12 mouse cellular contexts compared by ENCODE assay signal in the genomic region with DNA sequence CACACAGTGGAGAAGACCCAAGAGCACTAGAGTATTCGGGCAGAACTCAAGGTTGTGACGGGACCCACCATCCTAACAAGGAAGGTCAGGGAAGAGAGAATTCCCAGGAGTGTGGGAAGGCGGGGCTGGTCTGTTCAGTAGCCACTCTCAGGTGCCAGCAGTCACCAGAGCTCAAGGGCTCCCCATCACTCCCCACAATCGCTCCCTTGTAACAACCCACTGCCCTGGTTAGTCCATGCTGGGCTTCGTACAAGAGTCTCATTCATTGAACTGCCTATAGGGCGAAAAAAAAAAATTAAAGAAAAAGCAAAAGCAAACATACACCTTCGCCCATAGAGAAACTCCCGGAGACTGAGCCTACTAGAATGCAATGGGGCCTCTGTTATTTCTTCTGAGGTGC. TPM values are rescaled to one million over a fixed set of nuclear protein-coding genes. Genes with fewer than 3 reads are reported as not detected.
DNase-seq lines count a peak whose midpoint lies in the region; ATAC-seq and TF ChIP-seq lines count a peak whose summit lies in the region.
"Had no signal": no experiment of that assay in that cellular context is flagged by ENCODE, and none has a peak within 500 bp of the region (broad histone marks: within the 10 kb centered on the region; RNA-seq: fewer than 3 reads in every experiment).

No protein-coding gene starts in this region.

- no peaks in the 10 kb centered on the region for H3K27me3 ChIP-seq in heart, embryonic 16.5 days (ENCODE audit: control insufficient read depth, insufficient read depth, low read length)
- H3K27me3 ChIP-seq in liver, adult 2 months (ENCODE audit: control insufficient read depth, insufficient read depth, low read length), result no peaks in the 10 kb centered on the region
- peaks cover 26% of the 10 kb centered on the region for H3K27me3 ChIP-seq in liver, embryonic 12.5 days (replicated peaks)
- H3K27me3 ChIP-seq in embryonic facial prominence, embryonic 14.5 days (replicated peaks; ENCODE audit: control insufficient read depth, insufficient read depth, low read length), result no peaks in the 10 kb centered on the region
- no peaks in the 10 kb centered on the region for H3K27me3 ChIP-seq in limb, embryonic 15.5 days

- no peak for TF ChIP-seq POLR2A in liver, adult 2 months (IDR thresholded peaks at IDR 0.05; ENCODE audit: extremely low read depth, insufficient read depth, low read length)

- H3K4me2 ChIP-seq in heart, embryonic 16.5 days (ENCODE audit: low read depth, low read length), result no peak overlapping the region
- H3K4me2 ChIP-seq in liver, embryonic 12.5 days, result no peak overlapping the region
- no peak overlapping the region for H3K4me2 ChIP-seq in embryonic facial prominence, embryonic 14.5 days (ENCODE audit: low read depth, low read length)
- H3K4me2 ChIP-seq in limb, embryonic 15.5 days, result no peak overlapping the region
- H3K4me2 ChIP-seq: hindbrain, embryonic 14.5 days had no signal

- TF ChIP-seq CTCF in liver, adult 2 months (IDR thresholded peaks at IDR 0.05; ENCODE audit: low read depth, low read length), result no peak

- peaks cover 12% of the 10 kb centered on the region for H3K4me1 ChIP-seq in heart, embryonic 16.5 days (ENCODE audit: control insufficient read depth, insufficient read depth, low read length)
- no peaks in the 10 kb centered on the region for H3K4me1 ChIP-seq in liver, adult 2 months (ENCODE audit: control insufficient read depth, insufficient read depth, low read length)
- 0 out of 2 replicates have a peak, but pooled peaks cover 4% of the 10 kb centered on the region for H3K4me1 ChIP-seq in liver, embryonic 12.5 days
- H3K4me1 ChIP-seq in embryonic facial prominence, embryonic 14.5 days (ENCODE audit: control insufficient read depth, insufficient read depth, low read length), result no peaks in the 10 kb centered on the region
- H3K4me1 ChIP-seq in limb, embryonic 15.5 days, result peaks cover 24% of the 10 kb centered on the region; the same call in 1 of the 2 replicates

- no peak for ATAC-seq in heart, embryonic 16.5 days (replicated peaks; ENCODE audit: extremely low read depth, insufficient read depth, low FRiP score)
- no peak for ATAC-seq in liver, embryonic 12.5 days
- ATAC-seq in embryonic facial prominence, embryonic 14.5 days (ENCODE audit: low read depth), result peak; percentile 21; the same call in 1 of the 2 replicates
- ATAC-seq in limb, embryonic 15.5 days (ENCODE audit: insufficient number of reproducible peaks, low FRiP score, low TSS enrichment, low read depth), result 0 out of 2 replicates have a peak, but pooled peaks have one; percentile 17

- peak overlapping the region; percentile 64 for H3K27ac ChIP-seq in heart, embryonic 16.5 days (ENCODE audit: low read length)
- H3K27ac ChIP-seq in liver, adult 2 months (replicated peaks; ENCODE audit: insufficient read depth, low read depth, low read length), result peak overlapping the region; percentile 44; the same call in 1 of the 2 replicates
- H3K27ac ChIP-seq in liver, embryonic 12.5 days, result no peak overlapping the region
- H3K27ac ChIP-seq in embryonic facial prominence, embryonic 14.5 days (replicated peaks; ENCODE audit: low read depth, low read length), result peak overlapping the region; percentile 81
- peak overlapping the region; percentile 80 for H3K27ac ChIP-seq in limb, embryonic 15.5 days
- H3K27ac ChIP-seq: hindbrain, embryonic 14.5 days had no signal

- no peaks in the 10 kb centered on the region for H3K36me3 ChIP-seq in heart, embryonic 16.5 days (ENCODE audit: control insufficient read depth, insufficient read depth)
- H3K36me3 ChIP-seq in liver, adult 2 months (ENCODE audit: control insufficient read depth, insufficient read depth, low read length), result no peaks in the 10 kb centered on the region
- no peaks in the 10 kb centered on the region for H3K36me3 ChIP-seq in liver, embryonic 12.5 days
- no peaks in the 10 kb centered on the region for H3K36me3 ChIP-seq in embryonic facial prominence, embryonic 14.5 days (ENCODE audit: control insufficient read depth, insufficient read depth, low read length)
- H3K36me3 ChIP-seq in limb, embryonic 15.5 days, result no peaks in the 10 kb centered on the region
- H3K36me3 ChIP-seq: G1E had no signal

- H3K4me3 ChIP-seq in heart, embryonic 16.5 days (ENCODE audit: low read length), result no peak overlapping the region
- H3K4me3 ChIP-seq in liver, adult 2 months (ENCODE audit: insufficient read depth, low read depth, low read length), result no peak overlapping the region
- H3K4me3 ChIP-seq in liver, embryonic 12.5 days, result no peak overlapping the region
- no peak overlapping the region for H3K4me3 ChIP-seq in embryonic facial prominence, embryonic 14.5 days (ENCODE audit: low read depth, low read length)
- no peak overlapping the region for H3K4me3 ChIP-seq in limb, embryonic 15.5 days

- no peaks in the 10 kb centered on the region for H3K9me3 ChIP-seq in heart, embryonic 16.5 days (replicated peaks; ENCODE audit: control insufficient read depth, low read length)
- H3K9me3 ChIP-seq in liver, embryonic 12.5 days (replicated peaks), result no peaks in the 10 kb centered on the region
- H3K9me3 ChIP-seq in embryonic facial prominence, embryonic 14.5 days (ENCODE audit: control insufficient read depth, low read length), result no peaks in the 10 kb centered on the region
- no peaks in the 10 kb centered on the region for H3K9me3 ChIP-seq in limb, embryonic 15.5 days

- no peaks in the 10 kb centered on the region for H3K79me2 ChIP-seq in liver, adult 2 months (ENCODE audit: control insufficient read depth, insufficient read depth, low read length)

- DNase-seq in heart, postnatal 14 days, result no peak
- no peak for DNase-seq in liver, adult 2 months (ENCODE audit: extremely low read depth, low read depth, low spot score)
- DNase-seq in embryonic facial prominence, embryonic 14.5 days (ENCODE audit: low spot score), result peak; percentile 44
- DNase-seq in thymus, postnatal 0 days (ENCODE audit: low spot score), result no peak
- DNase-seq: cerebellum, adult 11-12 months; midbrain, embryonic 14.5 days had no signal

- no peak overlapping the region for H3K9ac ChIP-seq in heart, embryonic 16.5 days (ENCODE audit: low read length)
- H3K9ac ChIP-seq in liver, adult 2 months (ENCODE audit: low read depth, low read length), result no peak overlapping the region
- H3K9ac ChIP-seq in liver, embryonic 12.5 days, result no peak overlapping the region
- no peak overlapping the region for H3K9ac ChIP-seq in embryonic facial prominence, embryonic 14.5 days (ENCODE audit: low read depth, low read length)
- no peak overlapping the region for H3K9ac ChIP-seq in limb, embryonic 15.5 days
- H3K9ac ChIP-seq: hindbrain, embryonic 14.5 days had no signal

- WGBS in heart, embryonic 16.5 days, result 76% methylated on average over 8 of the region's 8 CpGs
- 87% methylated on average over 8 of the region's 8 CpGs for WGBS in liver, adult 2 months
- WGBS in liver, embryonic 12.5 days (ENCODE audit: insufficient replicate concordance), result 67% methylated on average over 8 of the region's 8 CpGs
- WGBS in embryonic facial prominence, embryonic 14.5 days, result 65% methylated on average over 8 of the region's 8 CpGs
- WGBS in limb, embryonic 15.5 days, result 71% methylated on average over 8 of the region's 8 CpGs

- intact Hi-C loops in heart, postnatal 14 days (cut with DNase I), result loop anchor here (2.0 kb wide), 1 partner anchor 28 kb away; no protein-coding TSS in a partner anchor

RNA-seq across cellular contexts. Expression of a gene that starts 10.7 kb away (rescaled TPM):
- 1.0 and 1.3 TPM in 2 replicates for polyA plus RNA-seq in heart, embryonic 16.5 days (2015; fragmentation: Nextera tagmentation; extraction: Ambion mirVana)
- under 1 TPM; 0.39 to 0.60 TPM for total RNA-seq in heart, postnatal 14 days (2021)
- total RNA-seq in liver, adult 2 months (2014; rRNA removed), result not detected in 2 replicates
- polyA plus RNA-seq in liver, adult 2 months (2012; rRNA removed), result 0.22 and 0.24 TPM in 2 replicates
- 0.45 and 0.69 TPM in 2 replicates for polyA plus RNA-seq in liver, embryonic 12.5 days (2016; fragmentation: Nextera tagmentation; extraction: Ambion mirVana)
- polyA plus RNA-seq in embryonic facial prominence, embryonic 14.5 days (2014; fragmentation: Nextera tagmentation; extraction: Ambion mirVana), result 19.3 and 29.0 TPM in 2 replicates
- polyA plus RNA-seq in limb, embryonic 15.5 days (2015; fragmentation: Nextera tagmentation; extraction: Ambion mirVana), result 36.9 and 40.7 TPM in 2 replicates
- polyA plus RNA-seq in thymus, postnatal 0 days (2015; fragmentation: Nextera tagmentation; extraction: Ambion mirVana), result 0.51 and 0.61 TPM in 2 replicates
- total RNA-seq: G1E; megakaryocyte progenitor cell, adult 5-6 weeks had no signal
- polyA plus RNA-seq: G1E had no signal

Comparison
In these comparisons a context has a peak if more than half of its experiments do, and no peak if none do; other contexts are left out.
1. ATAC-seq: peak in embryonic facial prominence, embryonic 14.5 days (single experiment) and limb, embryonic 15.5 days (single experiment); none in heart, embryonic 16.5 days (single experiment) and liver, embryonic 12.5 days (single experiment).